Mouse (Mus musculus) CH12.LX (cell line): Measurements from ENCODE around the gene Bard1.

Source experiments
- CTCF ChIP-seq, 2 experiments: IDR thresholded peaks in 1 of 2; conservative IDR thresholded peaks in 1 of 2; 2 replicates each; pipeline ENCODE4 v1.5.1; 2011 to 2012; ENCODE audit warnings: low read depth in 2 of 2, low read length in 2 of 2, improper control_type of control experiment in 1 of 2, inconsistent platforms in 1 of 2, mild to moderate bottlenecking in 1 of 2, moderate library complexity in 1 of 2
- MAFK ChIP-seq: IDR thresholded peaks from 2 replicates; pipeline ENCODE4 v1.6.1; 2011; ENCODE audit warnings: low read length, improper control_type of control experiment; ENCODE audit not compliant: insufficient replicate concordance
- NELFE ChIP-seq: IDR thresholded peaks from 2 replicates; pipeline ENCODE4 v1.6.1; 2011; ENCODE audit warnings: low read depth, low read length, improper control_type of control experiment
- POLR2AphosphoS2 ChIP-seq: IDR thresholded peaks from 2 replicates; pipeline ENCODE4 v1.6.1; 2011; ENCODE audit warnings: low read depth, low read length, improper control_type of control experiment
- RCOR1 ChIP-seq: conservative IDR thresholded peaks from 2 replicates; pipeline ENCODE4 v1.6.1; 2012; ENCODE audit warnings: low read depth, mild to moderate bottlenecking, inconsistent platforms, low read length, improper control_type of control experiment
- USF1 ChIP-seq: IDR thresholded peaks from 2 replicates; pipeline ENCODE4 v1.6.1; 2014; ENCODE audit warnings: low read depth, mild to moderate bottlenecking, inconsistent platforms, low read length, improper control_type of control experiment

- peak; percentile 63 to 86 for TF ChIP-seq CTCF (conservative IDR thresholded peaks at IDR 0.05 in 1 of 2, IDR thresholded peaks at IDR 0.05 in 1 of 2; ENCODE audit: low read depth in 2 of 2, low read length in 2 of 2)
- TF ChIP-seq POLR2AphosphoS2, result no peak
- no peak for TF ChIP-seq NELFE
- TF ChIP-seq USF1, result no peak
- no peak for TF ChIP-seq RCOR1
- peak; percentile 12; the same call in 1 of the 2 replicates for TF ChIP-seq MAFK
Measured at GRCm38 (mm10) chr1:71036999-71037398, 65.9 kb downstream of the Bard1 start.
